Mouse (Mus musculus): Measurements from ENCODE around the gene Clspn. TPM values are rescaled to one million over a fixed set of nuclear protein-coding genes. Genes with fewer than 3 reads are reported as not detected.
A peak's percentile ranks its signal among the peaks of the same experiment; 100 is the strongest.
"Not testable (repeated sequence)": the region's sequence is repeated elsewhere in the genome, so short reads cannot be mapped to it uniquely, and the experiment has no call there.

The Clspn gene
- total RNA-seq (2022) = 1 to 10 TPM in 3 of 4 experiments, under 1 TPM in 1; 0.44 to 1.8 (median 1.0) TPM

- peak; percentile 80 for DNase-seq
Observed at GRCm38 (mm10) chr4:126556809-126557711, at the start of gene Clspn. Clspn (plus strand) TSS chr4:126556935.

- DNase-seq = no peak
Observed at GRCm38 (mm10) chr4:126508110-126508899, 48.4 kb upstream of the Clspn start.

- no peak for DNase-seq
Observed at GRCm38 (mm10) chr4:126509072-126509471, 47.7 kb upstream of the Clspn start.

GRCm38 (mm10) chr4:126511013-126511412 lies 45.7 kb upstream of the Clspn start:
- no peak for DNase-seq

DNA sequence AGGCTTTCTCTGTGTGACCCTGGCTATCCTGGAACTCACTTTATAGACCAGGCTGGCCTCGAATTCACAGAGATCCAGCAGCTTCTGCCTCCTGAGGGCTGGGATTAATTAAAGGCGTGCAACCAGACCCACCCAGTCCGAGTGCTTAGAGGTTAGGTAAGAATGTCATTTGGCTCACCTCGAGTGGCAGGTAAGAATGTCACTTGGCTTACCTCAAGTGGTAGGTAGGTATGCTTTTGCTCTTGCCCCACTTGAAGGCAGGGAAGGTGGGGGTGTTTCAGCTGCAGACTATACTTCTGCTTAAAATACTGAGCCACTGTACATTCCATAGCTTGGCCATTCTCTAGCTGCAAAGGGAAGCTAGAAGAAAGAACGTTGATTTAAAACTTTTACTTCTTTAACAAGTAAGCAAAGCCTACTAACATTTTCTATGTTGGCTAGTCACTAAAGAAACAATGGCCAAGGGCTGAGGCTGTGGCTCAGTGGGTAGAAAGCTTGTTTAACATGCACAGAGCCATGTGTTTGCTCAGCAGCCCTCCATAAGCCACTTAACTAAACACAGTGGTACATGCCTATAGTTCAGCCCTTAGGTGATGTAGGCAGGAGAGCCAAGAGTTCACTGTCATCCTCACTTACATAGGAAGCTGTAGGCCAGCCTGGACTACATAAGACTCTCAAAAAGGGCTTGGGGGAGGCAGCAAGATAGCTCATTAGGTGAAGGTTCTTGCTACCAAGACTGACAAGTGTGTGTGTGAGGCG lies 44.2 kb upstream of the Clspn start:
- no peak for DNase-seq

DNA sequence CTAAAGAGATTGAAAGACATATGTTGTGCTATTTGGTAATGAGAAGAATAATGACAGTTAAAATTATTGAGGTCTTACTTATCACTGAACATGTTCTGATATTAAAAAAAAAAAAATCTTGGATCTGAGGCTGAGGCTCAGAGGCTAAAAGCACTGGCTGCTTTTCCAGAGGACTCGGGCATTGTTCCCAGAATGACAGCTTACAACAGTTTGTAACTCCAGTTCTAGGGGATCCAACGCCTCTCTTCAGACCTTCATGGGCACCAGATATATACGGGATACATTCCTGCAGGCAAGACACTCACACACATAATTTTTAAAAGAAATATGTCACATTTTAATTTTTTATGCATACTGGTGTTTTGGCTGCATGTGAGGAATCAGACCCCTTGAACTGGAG lies 30.6 kb upstream of the Clspn start:
- no peak for DNase-seq

DNA sequence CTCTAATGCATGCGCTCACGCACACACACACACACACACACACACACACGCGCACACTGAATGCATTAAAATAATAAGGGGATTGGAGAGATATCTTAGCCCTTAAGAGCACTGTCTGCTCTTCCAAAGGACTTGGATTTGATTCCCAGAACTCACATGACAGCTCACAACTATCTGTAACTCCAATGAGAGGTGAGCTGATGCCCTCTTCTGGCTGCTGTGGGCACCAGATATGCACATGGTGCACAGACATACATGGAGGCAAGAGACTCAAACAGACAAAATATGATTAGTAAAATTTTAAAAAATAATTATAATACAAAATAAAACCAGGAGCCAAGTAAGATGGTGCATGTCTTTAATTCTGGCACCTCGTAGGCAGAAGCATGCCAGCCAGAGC lies 29.9 kb upstream of the Clspn start:
- no peak for DNase-seq

DNA sequence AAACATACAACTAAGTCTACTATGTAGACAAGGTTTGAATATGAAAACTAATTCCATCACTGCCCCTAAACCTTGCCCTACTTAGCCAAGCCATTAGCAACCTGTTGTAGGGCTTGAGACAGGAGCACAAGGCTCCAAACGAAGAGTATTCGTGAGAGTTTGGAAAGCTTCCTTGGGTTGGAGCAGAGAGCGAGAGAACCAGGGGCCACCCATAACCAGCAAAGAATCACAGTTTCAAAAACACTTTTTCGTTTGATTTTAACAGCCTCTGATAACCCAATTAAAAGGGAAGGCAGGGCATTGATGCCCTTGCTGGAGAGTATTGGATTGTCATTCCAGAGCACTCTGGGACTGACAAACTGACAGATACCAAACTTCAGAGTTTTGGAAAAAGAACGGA lies 24.4 kb upstream of the Clspn start:
- DNase-seq = no peak

DNA sequence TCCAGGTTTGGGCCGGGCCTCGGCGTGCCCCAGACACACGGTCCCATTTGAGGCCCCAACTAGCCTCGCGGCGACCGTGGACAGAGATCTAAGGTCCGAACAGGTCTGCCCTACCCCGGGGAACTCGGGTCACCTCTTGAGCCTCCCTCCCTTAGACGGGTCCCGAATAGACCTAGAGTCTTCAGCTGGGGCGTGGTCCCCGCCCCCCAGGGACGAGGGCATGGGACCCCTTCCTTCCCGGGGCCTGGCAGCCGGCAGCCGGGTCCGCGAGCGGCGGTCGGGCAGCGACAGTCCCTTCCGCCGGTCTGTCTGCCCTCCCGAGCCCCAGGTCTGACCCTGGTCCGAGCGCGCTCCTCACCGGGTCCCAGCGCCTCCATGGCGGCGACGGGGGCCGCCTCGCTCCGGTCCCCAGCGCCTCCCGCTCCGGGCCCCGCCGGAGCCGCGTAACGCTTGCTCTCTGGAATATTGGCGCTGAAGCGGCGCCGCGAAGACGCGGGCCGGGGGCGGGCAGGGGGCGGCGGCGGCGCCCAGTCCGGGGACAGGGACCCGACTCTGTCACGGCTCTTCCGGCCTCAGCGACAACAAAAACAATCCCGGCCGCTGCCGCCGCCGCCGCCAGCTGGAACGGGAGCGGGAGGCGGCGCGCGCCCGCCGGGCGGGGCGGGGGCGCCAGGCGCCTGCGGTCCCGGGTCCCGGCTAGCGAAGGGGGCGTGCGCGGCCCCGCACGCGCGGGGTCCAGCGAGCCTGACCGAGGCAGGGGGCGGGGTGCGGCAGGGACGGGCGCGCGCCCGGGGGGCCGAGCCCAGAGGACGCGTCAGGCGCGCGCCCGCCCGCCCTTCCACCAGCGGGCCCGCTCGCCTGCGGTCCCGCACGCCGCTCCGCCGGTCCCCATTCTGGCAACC lies 23.7 kb upstream of the Clspn start, which contains the start of gene Ago4:
Gene Ago4 (minus strand): TSS at position 646 of the 902 bp plus-strand sequence.
- DNase-seq = peak; percentile 24

GRCm38 (mm10) chr4:126533729-126534070 lies 23.0 kb upstream of the Clspn start:
- no peak for DNase-seq

GRCm38 (mm10) chr4:126535631-126536030 lies 21.1 kb upstream of the Clspn start:
- DNase-seq = not testable (repeated sequence)

- no peak for DNase-seq
Observed at GRCm38 (mm10) chr4:126536865-126537264, 19.9 kb upstream of the Clspn start.

DNA sequence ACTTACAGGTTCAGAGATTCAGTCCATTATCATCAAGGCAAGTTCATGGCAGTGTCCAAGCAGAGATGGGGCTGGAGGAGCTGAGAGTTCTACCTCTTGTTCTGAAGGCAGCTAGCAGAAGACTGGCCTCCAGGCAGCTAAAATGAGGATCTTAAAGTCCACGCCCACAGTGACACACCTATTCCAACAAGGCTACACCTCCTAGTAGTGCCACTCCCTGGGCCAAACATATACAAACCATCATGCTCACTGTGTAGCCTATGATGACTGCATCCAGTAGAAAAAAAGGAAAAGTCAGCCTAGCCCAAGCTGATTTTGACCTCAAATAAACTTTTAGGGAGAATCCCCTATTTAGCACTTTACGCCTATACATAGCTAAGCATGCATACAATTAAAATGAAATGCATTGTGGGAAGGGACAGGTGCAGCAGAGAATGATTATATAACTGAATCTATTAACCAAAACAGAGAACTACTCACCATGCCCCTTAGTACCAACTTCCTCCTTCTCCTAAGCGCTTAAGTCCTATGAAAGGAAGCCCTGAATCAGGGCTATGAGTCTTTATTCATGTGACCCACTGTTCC lies 16.2 kb upstream of the Clspn start:
- DNase-seq = no peak

- no peak for DNase-seq
Observed at GRCm38 (mm10) chr4:126542838-126543237, 13.9 kb upstream of the Clspn start.

DNA sequence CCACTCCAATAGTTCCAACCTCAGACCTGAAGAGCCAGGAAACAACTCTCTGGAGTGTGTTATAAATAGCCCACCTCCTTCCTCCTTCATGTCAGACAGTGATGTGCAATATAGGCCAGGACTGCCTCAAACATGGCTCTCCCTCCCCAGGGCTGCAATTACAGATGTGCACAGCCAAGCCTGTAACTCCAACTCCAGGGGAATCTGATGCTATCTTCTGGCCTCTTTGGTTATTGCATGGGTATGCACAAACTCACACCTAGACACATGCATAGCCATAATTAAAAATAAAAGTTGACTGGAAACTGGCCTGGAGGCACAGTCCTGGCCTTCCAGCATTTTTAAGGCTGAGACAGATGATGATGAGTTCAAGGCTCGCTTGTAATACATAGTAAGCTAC lies 11.7 kb upstream of the Clspn start:
- no peak for DNase-seq

GRCm38 (mm10) chr4:126545703-126546102 lies 11.0 kb upstream of the Clspn start:
- no peak for DNase-seq

GRCm38 (mm10) chr4:126546183-126546582 lies 10.6 kb upstream of the Clspn start:
- no peak for DNase-seq

GRCm38 (mm10) chr4:126552136-126552535 lies 4.6 kb upstream of the Clspn start:
- DNase-seq = peak; percentile 24

DNA sequence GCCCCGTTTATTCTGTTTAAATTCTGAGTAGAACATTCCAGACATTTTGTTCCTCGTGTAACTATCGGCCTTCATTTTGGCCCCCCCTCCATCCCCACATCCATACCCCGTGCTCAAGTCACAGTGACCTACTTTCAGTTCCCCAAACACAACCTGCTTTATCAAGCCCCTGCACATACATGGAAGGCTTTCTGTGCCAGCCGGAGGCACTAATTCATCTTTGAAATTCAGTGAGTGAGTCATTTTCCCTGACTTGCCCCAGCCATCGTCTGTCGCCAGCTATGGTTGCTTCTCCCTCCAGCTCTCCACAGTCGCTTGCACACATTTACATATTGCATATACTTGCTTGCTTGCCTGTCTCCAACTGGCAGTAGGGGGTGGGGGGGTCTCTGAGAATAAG lies 3.6 kb upstream of the Clspn start:
- DNase-seq = peak; percentile 17

- no peak for DNase-seq
Observed at GRCm38 (mm10) chr4:126553685-126554084, 3.0 kb upstream of the Clspn start.

- no peak for DNase-seq
Observed at GRCm38 (mm10) chr4:126554462-126554861, 2.3 kb upstream of the Clspn start.
